In the genomic region with DNA sequence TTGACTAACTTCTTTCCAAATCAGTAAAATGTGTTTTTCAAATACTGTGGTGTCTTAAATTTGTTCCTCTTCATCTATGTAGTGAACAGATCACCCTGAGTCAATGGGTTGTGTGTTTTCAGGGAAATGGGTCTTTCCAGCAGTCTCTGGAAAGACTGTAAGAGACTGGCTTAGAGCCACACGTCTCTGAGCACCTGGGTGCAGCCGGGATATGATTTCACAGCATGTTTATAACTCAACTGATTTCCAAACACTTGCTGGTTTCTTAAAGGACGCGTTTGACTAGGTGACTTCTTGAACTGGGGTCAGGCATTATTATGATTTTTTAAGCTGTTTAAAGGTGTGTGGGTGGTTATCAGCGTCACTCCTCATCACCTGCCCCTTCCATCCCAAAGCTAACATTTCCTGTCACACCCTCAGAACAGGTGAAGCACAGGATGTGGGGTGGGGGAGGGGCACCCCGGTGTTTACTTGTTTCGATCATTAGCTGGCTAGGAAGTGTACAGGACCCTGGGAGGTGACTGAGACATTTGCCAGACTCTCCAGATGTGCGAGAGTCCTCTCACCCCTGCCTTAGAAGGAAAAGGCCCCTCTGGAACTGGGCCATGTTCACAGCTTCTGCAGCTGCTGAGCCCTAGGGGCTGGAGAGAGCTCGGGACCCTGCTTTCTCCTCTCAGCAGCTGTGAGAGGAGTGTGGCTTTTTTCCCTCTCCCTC, we compare ENCODE assay signal across 9 mouse cellular contexts.
DNase-seq lines count a peak whose midpoint lies in the region; ATAC-seq lines count a peak whose summit lies in the region.
"Had no signal": no experiment of that assay in that cellular context is flagged by ENCODE, and none has a peak within 500 bp of the region (broad histone marks: within the 10 kb centered on the region; RNA-seq: fewer than 3 reads in every experiment).

No protein-coding gene starts in this region.

- no peak overlapping the region for H3K9ac ChIP-seq in heart, embryonic 11.5 days (ENCODE audit: low read depth, low read length)

- ATAC-seq in heart, embryonic 11.5 days (replicated peaks; ENCODE audit: insufficient number of reproducible peaks, low FRiP score, low TSS enrichment), result no peak; the same call in 1 of the 2 replicates
- peak; percentile 78 for ATAC-seq in activated CD4-positive, CD25-positive, alpha-beta regulatory T cell, adult 4 months

- no peak overlapping the region for H3K4me2 ChIP-seq in heart, embryonic 11.5 days

- no peaks in the 10 kb centered on the region for H3K9me3 ChIP-seq in heart, embryonic 11.5 days (replicated peaks; ENCODE audit: control insufficient read depth, low read length)
- H3K9me3 ChIP-seq in heart, embryonic 10.5 days, result no peaks in the 10 kb centered on the region

- WGBS in heart, embryonic 11.5 days (ENCODE audit: insufficient replicate concordance), result 38% methylated on average over 9 of the region's 9 CpGs
- 49% methylated on average over 9 of the region's 9 CpGs for WGBS in heart, embryonic 10.5 days

- peak; percentile 97 for DNase-seq in heart, adult 11 months
- DNase-seq in heart, embryonic 10.5 days (ENCODE audit: low spot score), result peak; percentile 76
- DNase-seq in lung, postnatal 10 days, result peak; percentile 70
- DNase-seq in layer of hippocampus, postnatal 25 days (ENCODE audit: extremely low spot score in 1 of 2, low spot score in 1 of 2), result no peak
- no peak for DNase-seq in ovary, postnatal 10 days (ENCODE audit: low spot score)
- no peak for DNase-seq in frontal cortex, postnatal 36 days (ENCODE audit: low spot score in 2 of 2)
- DNase-seq: cerebellum, adult 9-11 months had no signal

- H3K27me3 ChIP-seq in heart, embryonic 11.5 days (ENCODE audit: control insufficient read depth, insufficient read depth, low read length), result no peaks in the 10 kb centered on the region
- no peaks in the 10 kb centered on the region for H3K27me3 ChIP-seq in heart, embryonic 10.5 days (ENCODE audit: insufficient read depth, poor library complexity, severe bottlenecking)

- no peak overlapping the region for H3K27ac ChIP-seq in heart, embryonic 11.5 days (ENCODE audit: low read depth, low read length)
- 0 out of 2 replicates have a peak overlapping the region, but pooled peaks have one; percentile 42 for H3K27ac ChIP-seq in heart, embryonic 10.5 days

- no peaks in the 10 kb centered on the region for H3K36me3 ChIP-seq in heart, embryonic 11.5 days (ENCODE audit: control insufficient read depth, insufficient read depth, low read length)
- H3K36me3 ChIP-seq in heart, embryonic 10.5 days, result no peaks in the 10 kb centered on the region

- peaks cover 11% of the 10 kb centered on the region; the same call in 1 of the 2 replicates for H3K4me1 ChIP-seq in heart, embryonic 11.5 days (ENCODE audit: control insufficient read depth, insufficient read depth, low read length)
- H3K4me1 ChIP-seq in heart, embryonic 10.5 days, result peaks cover 19% of the 10 kb centered on the region

- H3K4me3 ChIP-seq in heart, embryonic 11.5 days (ENCODE audit: low read depth, low read length), result no peak overlapping the region
- no peak overlapping the region for H3K4me3 ChIP-seq in heart, embryonic 10.5 days

Comparison
In these comparisons a context has a peak if more than half of its experiments do, and no peak if none do; other contexts are left out.
1. DNase-seq: peak in heart, adult 11 months (single experiment), heart, embryonic 10.5 days (single experiment) and lung, postnatal 10 days (single experiment); none in layer of hippocampus, postnatal 25 days (0 of 2), ovary, postnatal 10 days (single experiment) and frontal cortex, postnatal 36 days (0 of 2).